Comparison of ENCODE assay signal across 10 mouse cellular contexts in the genomic region with DNA sequence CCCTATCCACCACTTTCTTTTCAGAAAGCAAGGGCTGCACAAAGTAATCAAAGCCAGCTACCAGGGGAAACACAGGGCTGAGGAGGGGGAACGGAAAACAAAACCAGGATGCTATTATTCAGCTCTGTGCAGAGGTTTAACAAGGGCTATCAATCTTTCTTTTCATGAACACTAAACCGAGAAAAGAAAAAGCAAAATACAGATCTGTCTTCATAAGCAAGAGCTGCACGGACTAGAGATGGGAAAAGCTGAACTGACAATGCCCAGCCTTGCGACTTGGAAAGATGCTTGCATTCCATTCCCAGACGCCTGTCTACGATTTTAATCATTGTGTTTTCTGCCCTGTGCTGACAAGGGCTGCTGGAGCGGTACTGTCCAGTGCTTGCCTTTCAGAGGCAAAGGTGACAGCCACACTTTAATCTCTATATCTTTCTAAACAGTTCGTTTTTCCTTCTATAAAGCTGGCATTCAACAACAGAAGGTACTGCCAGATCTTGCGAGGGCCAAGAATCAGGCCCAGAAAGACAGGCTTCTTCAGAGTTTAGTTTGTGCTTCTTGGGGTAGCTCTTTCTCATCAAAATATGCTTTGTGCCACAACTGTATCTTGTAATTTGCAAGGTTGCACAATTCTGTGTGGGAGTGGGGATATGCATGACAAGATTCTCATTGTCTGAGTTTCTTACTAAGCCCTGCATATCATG.
DNase-seq lines count a peak whose midpoint lies in the region; ATAC-seq and TF ChIP-seq lines count a peak whose summit lies in the region.
"Had no signal": no experiment of that assay in that cellular context is flagged by ENCODE, and none has a peak within 500 bp of the region (broad histone marks: within the 10 kb centered on the region; RNA-seq: fewer than 3 reads in every experiment).

No protein-coding gene starts in this region.

- no peak overlapping the region for H3K4me3 ChIP-seq in left cerebral cortex, adult 2 months
- no peak overlapping the region for H3K4me3 ChIP-seq in hindbrain, embryonic 15.5 days
- H3K4me3 ChIP-seq in neural tube, embryonic 12.5 days, result no peak overlapping the region
- H3K4me3 ChIP-seq: liver, embryonic 12.5 days had no signal

- no peaks in the 10 kb centered on the region for H3K36me3 ChIP-seq in hindbrain, embryonic 15.5 days
- H3K36me3 ChIP-seq in neural tube, embryonic 12.5 days, result no peaks in the 10 kb centered on the region
- H3K36me3 ChIP-seq: liver, embryonic 12.5 days had no signal

- 14% methylated on average over 9 of the region's 9 CpGs for WGBS in hindbrain, embryonic 15.5 days
- WGBS in neural tube, embryonic 12.5 days, result 17% methylated on average over 9 of the region's 9 CpGs

- peak overlapping the region; percentile 41; the same call in 1 of the 2 replicates for H3K27ac ChIP-seq in left cerebral cortex, adult 2 months
- peak overlapping the region; percentile 7; the same call in 1 of the 2 replicates for H3K27ac ChIP-seq in hindbrain, embryonic 15.5 days (replicated peaks)
- no peak overlapping the region for H3K27ac ChIP-seq in neural tube, embryonic 12.5 days
- H3K27ac ChIP-seq: liver, embryonic 12.5 days had no signal

- peak overlapping the region; percentile 10; the same call in 1 of the 2 replicates for H3K4me2 ChIP-seq in hindbrain, embryonic 15.5 days
- H3K4me2 ChIP-seq in neural tube, embryonic 12.5 days (replicated peaks), result peak overlapping the region; percentile 36; the same call in 1 of the 2 replicates
- H3K4me2 ChIP-seq: liver, embryonic 12.5 days had no signal

- intact Hi-C loops in left cerebral cortex, adult 2 months (cut with DNase I), result no loop called here
- intact Hi-C loops in left cerebral cortex, postnatal 36 days (cut with DNase I), result no loop called here

- ATAC-seq in hindbrain, embryonic 15.5 days (ENCODE audit: low FRiP score, low read depth), result peak; percentile 69
- peak; percentile 65 for ATAC-seq in neural tube, embryonic 12.5 days (ENCODE audit: low FRiP score, low read depth)
- ATAC-seq in CD4-positive, CD25-positive, alpha-beta regulatory T cell, adult 4 months, result no peak
- ATAC-seq: liver, embryonic 12.5 days had no signal

- H3K27me3 ChIP-seq in hindbrain, embryonic 15.5 days, result no peaks in the 10 kb centered on the region
- no peaks in the 10 kb centered on the region for H3K27me3 ChIP-seq in neural tube, embryonic 12.5 days (replicated peaks)
- H3K27me3 ChIP-seq: liver, embryonic 12.5 days had no signal

- peaks cover 7% of the 10 kb centered on the region; the same call in 1 of the 2 replicates for H3K4me1 ChIP-seq in hindbrain, embryonic 15.5 days (replicated peaks)
- H3K4me1 ChIP-seq in neural tube, embryonic 12.5 days, result no peaks in the 10 kb centered on the region
- H3K4me1 ChIP-seq: liver, embryonic 12.5 days had no signal

- no peak for DNase-seq in left cerebral cortex, adult 2 months (ENCODE audit: extremely low spot score in 1 of 2, low spot score in 2 of 2)
- no peak for DNase-seq in left cerebral cortex, postnatal 36 days (ENCODE audit: low spot score in 2 of 2)
- peak; percentile 21 for DNase-seq in fat pad, adult 2 months (ENCODE audit: extremely low read depth, low read depth, low spot score)
- DNase-seq in T-cell, adult 2 months (ENCODE audit: low spot score), result no peak
- no peak for DNase-seq in thymus, postnatal 0 days (ENCODE audit: low spot score)
- DNase-seq: right cerebral cortex, postnatal 4 days had no signal

- no peaks in the 10 kb centered on the region for H3K9me3 ChIP-seq in hindbrain, embryonic 15.5 days
- no peaks in the 10 kb centered on the region for H3K9me3 ChIP-seq in neural tube, embryonic 12.5 days
- H3K9me3 ChIP-seq: liver, embryonic 12.5 days had no signal

- no peak for TF ChIP-seq CTCF in left cerebral cortex, adult 2 months (IDR thresholded peaks at IDR 0.05)

- no peak overlapping the region for H3K9ac ChIP-seq in hindbrain, embryonic 15.5 days
- no peak overlapping the region for H3K9ac ChIP-seq in neural tube, embryonic 12.5 days
- H3K9ac ChIP-seq: liver, embryonic 12.5 days had no signal
